Mouse (Mus musculus) liver, embryonic 11.5 days (tissue): ENCODE data around the gene Mad1l1. TPM values are rescaled to one million over a fixed set of nuclear protein-coding genes. Genes with fewer than 3 reads are reported as not detected.

Experiments
- ATAC-seq: fragments of 200-750 bp; cut with Nextera tagmentation; replicated peaks from 2 replicates; pipeline ENCODE4 v1.8.0; 2017; ENCODE audit warnings: moderate number of reproducible peaks, mild to moderate bottlenecking, moderate TSS enrichment, moderate library complexity; ENCODE audit not compliant: low FRiP score
- DNase-seq: peaks from one replicate; pipeline ENCODE4 v3.0.0-alpha.2; 2017; ENCODE audit warnings: low spot score
- H3K27ac ChIP-seq: fragments of 300-500 bp; sonication (generic); 2 replicates; pipeline ENCODE4 v1.5.1; 2014; ENCODE audit warnings: mild to moderate bottlenecking, low read depth, low read length, control low read depth
- H3K27me3 ChIP-seq: fragments of 300-500 bp; sonication (generic); replicated peaks from 2 replicates; pipeline ENCODE4 v1.6.1; 2014; ENCODE audit warnings: low read length, mixed read lengths; ENCODE audit not compliant: control insufficient read depth, insufficient read depth
- H3K36me3 ChIP-seq: fragments of 300-500 bp; sonication (generic); 2 replicates; pipeline ENCODE4 v1.6.1; 2014; ENCODE audit warnings: mild to moderate bottlenecking, low read length, moderate library complexity, mixed read lengths; ENCODE audit not compliant: control insufficient read depth, insufficient read depth
- H3K4me1 ChIP-seq: fragments of 300-500 bp; sonication (generic); replicated peaks from 2 replicates; pipeline ENCODE4 v1.6.1; 2014; ENCODE audit warnings: low read length, mixed read lengths; ENCODE audit not compliant: control insufficient read depth, insufficient read depth
- H3K4me2 ChIP-seq: fragments of 300-500 bp; sonication (generic); 2 replicates; pipeline ENCODE4 v1.6.1; 2014; ENCODE audit warnings: mild to moderate bottlenecking, control low read depth, moderate library complexity
- H3K4me3 ChIP-seq: fragments of 300-500 bp; sonication (generic); 2 replicates; pipeline ENCODE4 v1.5.1; 2014; ENCODE audit warnings: low read depth, low read length, control low read depth
- H3K9ac ChIP-seq: fragments of 300-500 bp; sonication (generic); 2 replicates; pipeline ENCODE4 v1.6.1; 2014; ENCODE audit warnings: low read depth, low read length, control low read depth
- H3K9me3 ChIP-seq: fragments of 300-500 bp; sonication (generic); 2 replicates; pipeline ENCODE4 v1.6.1; 2016; ENCODE audit warnings: low read length, inconsistent platforms, mixed read lengths; ENCODE audit not compliant: control insufficient read depth
- WGBS: fragments of 180-500 bp; shearing (Covaris S2); extraction: QIAGEN DNeasy Blood & Tissue Kit; methylation state at CpG from one replicate; pipeline ENCODE4 v1.1.7; 2014; 5-methylcytosine and 5-hydroxymethylcytosine counted together
- polyA plus RNA-seq: library from polyadenylated mRNA; unstranded; fragments of >200 nt; fragmentation: Nextera tagmentation; extraction: Ambion mirVana; gene quantifications from 2 replicates; pipeline ENCODE4 v1.2.1, GENCODE M21; 2014

Mad1l1 gene
- polyA plus RNA-seq, 1 experiment from 2014 or later = 43.0 TPM

GRCm38 (mm10) chr5:140223070-140224053 is 98.0 kb downstream of the Mad1l1 start:
- Histone ChIP-seq H3K27ac (no peak overlapping the region), H3K4me3 (no peak overlapping the region), H3K4me1 (no peaks in the 10 kb centered on the region), H3K36me3 (no peaks in the 10 kb centered on the region), H3K27me3 (no peaks in the 10 kb centered on the region), H3K9me3 (no peaks in the 10 kb centered on the region), H3K4me2 (no peak overlapping the region), H3K9ac (no peak overlapping the region)
- no peak for ATAC-seq
- no peak for DNase-seq
- WGBS = 93% methylated on average over 20 of the region's 20 CpGs

GRCm38 (mm10) chr5:140221016-140221650 is 100.2 kb downstream of the Mad1l1 start:
- Histone ChIP-seq H3K4me3 (no peak overlapping the region), H3K27me3 (no peaks in the 10 kb centered on the region), H3K36me3 (no peaks in the 10 kb centered on the region), H3K9me3 (no peaks in the 10 kb centered on the region), H3K27ac (no peak overlapping the region), H3K4me2 (no peak overlapping the region), H3K4me1 (no peaks in the 10 kb centered on the region), H3K9ac (no peak overlapping the region)
- ATAC-seq (no peak), DNase-seq (no peak)
- WGBS = 81% methylated on average over 3 of the region's 3 CpGs

GRCm38 (mm10) chr5:140219252-140219651 is 102.1 kb downstream of the Mad1l1 start:
- Histone ChIP-seq H3K27me3 (no peaks in the 10 kb centered on the region), H3K4me2 (no peak overlapping the region), H3K9me3 (no peaks in the 10 kb centered on the region), H3K4me1 (no peaks in the 10 kb centered on the region), H3K36me3 (no peaks in the 10 kb centered on the region), H3K9ac (no peak overlapping the region), H3K4me3 (no peak overlapping the region), H3K27ac (no peak overlapping the region)
- ATAC-seq (no peak), DNase-seq (no peak)
- WGBS = 63% methylated on average over 1 of the region's 1 CpGs

- DNase-seq (no peak), ATAC-seq (no peak)
- Histone ChIP-seq H3K4me2 (no peak overlapping the region), H3K9me3 (no peaks in the 10 kb centered on the region), H3K27me3 (no peaks in the 10 kb centered on the region), H3K4me3 (no peak overlapping the region), H3K27ac (no peak overlapping the region), H3K4me1 (no peaks in the 10 kb centered on the region), H3K36me3 (no peaks in the 10 kb centered on the region), H3K9ac (no peak overlapping the region)
- 49% methylated on average over 2 of the region's 2 CpGs for WGBS
Measured at GRCm38 (mm10) chr5:140217900-140218299, 103.5 kb downstream of the Mad1l1 start.

GRCm38 (mm10) chr5:140217083-140217482 is 104.3 kb downstream of the Mad1l1 start:
- Histone ChIP-seq H3K27me3 (no peaks in the 10 kb centered on the region), H3K4me3 (no peak overlapping the region), H3K9me3 (no peaks in the 10 kb centered on the region), H3K4me2 (no peak overlapping the region), H3K4me1 (no peaks in the 10 kb centered on the region), H3K36me3 (no peaks in the 10 kb centered on the region), H3K9ac (no peak overlapping the region), H3K27ac (no peak overlapping the region)
- DNase-seq (no peak), ATAC-seq (no peak)
- WGBS = 75% methylated on average over 3 of the region's 3 CpGs

GRCm38 (mm10) chr5:140215471-140216087 is 105.8 kb downstream of the Mad1l1 start:
- Histone ChIP-seq H3K4me2 (no peak overlapping the region), H3K36me3 (no peaks in the 10 kb centered on the region), H3K27ac (no peak overlapping the region), H3K9ac (no peak overlapping the region), H3K9me3 (no peaks in the 10 kb centered on the region), H3K4me1 (no peaks in the 10 kb centered on the region; the same call in 1 of the 2 replicates), H3K4me3 (no peak overlapping the region), H3K27me3 (no peaks in the 10 kb centered on the region)
- 71% methylated on average over 4 of the region's 4 CpGs for WGBS
- ATAC-seq (no peak), DNase-seq (no peak)

GRCm38 (mm10) chr5:140213001-140213400 is 108.4 kb downstream of the Mad1l1 start:
- Histone ChIP-seq H3K36me3 (no peaks in the 10 kb centered on the region), H3K9ac (no peak overlapping the region), H3K9me3 (no peaks in the 10 kb centered on the region), H3K4me3 (no peak overlapping the region), H3K27ac (no peak overlapping the region), H3K4me2 (no peak overlapping the region), H3K27me3 (no peaks in the 10 kb centered on the region), H3K4me1 (peaks cover 23% of the 10 kb centered on the region)
- no peak for DNase-seq
- 74% methylated on average over 4 of the region's 4 CpGs for WGBS
- no peak for ATAC-seq

- ATAC-seq (no peak), DNase-seq (no peak)
- Histone ChIP-seq H3K9ac (no peak overlapping the region), H3K4me1 (peaks cover 35% of the 10 kb centered on the region), H3K4me3 (no peak overlapping the region), H3K27me3 (no peaks in the 10 kb centered on the region), H3K9me3 (no peaks in the 10 kb centered on the region), H3K36me3 (no peaks in the 10 kb centered on the region), H3K27ac (no peak overlapping the region), H3K4me2 (no peak overlapping the region)
- 48% methylated on average over 6 of the region's 6 CpGs for WGBS
Measured at GRCm38 (mm10) chr5:140210417-140211184, 110.8 kb downstream of the Mad1l1 start.
